Mouse (Mus musculus) limb, embryonic 13.5 days (tissue): ENCODE results near the gene Cryz. TPM values are rescaled to one million over a fixed set of nuclear protein-coding genes. Genes with fewer than 3 reads are reported as not detected.

ENCODE experiments used
- ATAC-seq: fragments of 200-750 bp; cut with Nextera tagmentation; 2 replicates; pipeline ENCODE4 v1.8.0; 2017; ENCODE audit warnings: low read depth, moderate number of reproducible peaks, moderate TSS enrichment; ENCODE audit not compliant: low FRiP score
- H3K27ac ChIP-seq: fragments of 300-500 bp; sonication (generic); 2 replicates; pipeline ENCODE4 v1.5.1; 2015; ENCODE audit warnings: inconsistent platforms, mild to moderate bottlenecking, moderate library complexity
- H3K27me3 ChIP-seq: fragments of 300-500 bp; sonication (generic); 2 replicates; pipeline ENCODE4 v1.6.1; 2015; ENCODE audit warnings: mild to moderate bottlenecking, inconsistent platforms
- H3K36me3 ChIP-seq: fragments of 300-500 bp; sonication (generic); 2 replicates; pipeline ENCODE4 v1.6.1; 2015; ENCODE audit warnings: inconsistent platforms, mild to moderate bottlenecking, moderate library complexity
- H3K4me1 ChIP-seq: fragments of 300-500 bp; sonication (generic); 2 replicates; pipeline ENCODE4 v1.6.1; 2015; ENCODE audit warnings: inconsistent platforms
- H3K4me2 ChIP-seq: fragments of 300-500 bp; sonication (generic); replicated peaks from 2 replicates; pipeline ENCODE4 v1.6.1; 2015; ENCODE audit warnings: inconsistent platforms, mild to moderate bottlenecking, moderate library complexity
- H3K4me3 ChIP-seq: fragments of 300-500 bp; sonication (generic); 2 replicates; pipeline ENCODE4 v1.5.1; 2015; ENCODE audit warnings: moderate library complexity, mild to moderate bottlenecking, inconsistent platforms
- H3K9ac ChIP-seq: fragments of 300-500 bp; sonication (generic); 2 replicates; pipeline ENCODE4 v1.6.1; 2015; ENCODE audit warnings: mild to moderate bottlenecking, inconsistent platforms
- H3K9me3 ChIP-seq: fragments of 300-500 bp; sonication (generic); 2 replicates; pipeline ENCODE4 v1.6.1; 2016; ENCODE audit warnings: inconsistent platforms
- WGBS: fragments of 180-500 bp; shearing (Covaris S2); methylation state at CpG from one replicate; pipeline ENCODE4 v1.1.7; 2015; 5-methylcytosine and 5-hydroxymethylcytosine counted together
- polyA plus RNA-seq: library from polyadenylated mRNA; unstranded; fragments of >200 nt; fragmentation: Nextera tagmentation; extraction: Ambion mirVana; gene quantifications from 2 replicates; pipeline ENCODE4 v1.2.1, GENCODE M21; 2015

Cryz gene
- polyA plus RNA-seq, 1 experiment from 2014 or later: 22.1 TPM

DNA sequence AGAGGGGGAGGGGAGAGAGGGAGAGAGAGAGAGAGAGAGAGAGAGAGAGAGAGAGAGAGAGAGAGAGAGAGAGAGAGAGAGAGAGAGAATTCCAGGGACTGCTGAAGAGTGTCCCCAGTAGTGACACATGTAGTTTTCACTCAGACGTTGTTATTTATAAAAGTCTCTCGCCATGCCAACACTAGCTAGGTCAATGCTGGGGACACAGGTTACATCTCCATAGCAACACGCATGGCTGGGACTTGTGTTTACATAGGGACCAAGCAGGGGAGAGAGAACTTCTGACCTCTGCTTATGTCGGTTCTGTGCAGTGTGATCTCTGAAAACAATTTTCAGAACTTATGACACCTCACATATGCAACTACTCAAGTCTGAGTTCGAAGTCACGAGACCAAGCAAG is 57.8 kb downstream of the Cryz start:
- WGBS: 58% methylated on average over 6 of the region's 6 CpGs
- Histone ChIP-seq H3K4me1 (no peaks in the 10 kb centered on the region), H3K36me3 (no peaks in the 10 kb centered on the region), H3K27ac (no peak overlapping the region), H3K4me2 (no peak overlapping the region), H3K27me3 (peaks cover 39% of the 10 kb centered on the region), H3K4me3 (no peak overlapping the region), H3K9ac (no peak overlapping the region), H3K9me3 (no peaks in the 10 kb centered on the region)
- no peak for ATAC-seq

DNA sequence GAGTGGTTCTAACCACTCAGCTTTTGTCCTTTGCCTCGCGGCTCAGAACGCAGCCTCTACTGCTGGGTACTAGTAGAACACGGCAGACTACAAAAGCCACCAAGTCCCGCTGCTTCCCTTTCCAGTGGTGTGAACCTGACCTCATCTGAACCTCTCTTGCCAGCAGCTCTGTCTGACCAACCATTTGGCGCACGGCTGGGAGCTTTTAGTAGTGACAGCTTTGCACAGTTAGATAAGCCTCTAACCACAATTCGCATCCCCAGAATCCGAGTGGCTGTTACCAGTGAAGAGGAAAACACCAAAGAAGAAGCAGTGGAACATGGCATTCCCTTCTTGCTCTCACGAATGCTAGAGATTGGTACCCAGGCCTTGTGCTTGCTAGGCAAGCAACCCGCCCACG is 58.4 kb downstream of the Cryz start:
- Histone ChIP-seq H3K9ac (no peak overlapping the region), H3K4me3 (no peak overlapping the region), H3K27me3 (peaks cover 33% of the 10 kb centered on the region), H3K27ac (no peak overlapping the region), H3K9me3 (no peaks in the 10 kb centered on the region), H3K36me3 (no peaks in the 10 kb centered on the region), H3K4me2 (no peak overlapping the region), H3K4me1 (no peaks in the 10 kb centered on the region)
- no peak for ATAC-seq
- 77% methylated on average over 12 of the region's 12 CpGs for WGBS

DNA sequence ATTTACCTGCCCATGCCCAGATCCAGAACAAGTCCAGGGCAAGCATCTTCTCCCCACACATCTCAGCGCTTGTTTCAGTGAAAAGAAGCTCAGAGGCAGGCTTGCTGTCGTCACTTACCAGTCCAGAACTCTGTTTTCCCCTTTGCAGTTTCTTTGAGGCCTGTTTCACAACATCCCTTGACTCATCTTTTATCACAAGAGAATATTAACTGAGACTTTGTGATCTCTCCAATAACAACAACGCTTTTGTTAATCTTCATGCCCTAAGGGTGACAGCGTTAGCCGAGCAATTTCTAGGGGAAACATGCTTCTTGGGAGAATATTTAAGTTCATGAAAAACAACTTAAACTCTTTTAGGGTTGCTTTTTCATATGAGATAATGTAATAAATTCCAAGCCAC is 59.2 kb downstream of the Cryz start:
- Histone ChIP-seq H3K27me3 (peaks cover 31% of the 10 kb centered on the region), H3K4me1 (no peaks in the 10 kb centered on the region), H3K9ac (no peak overlapping the region), H3K27ac (no peak overlapping the region), H3K9me3 (no peaks in the 10 kb centered on the region), H3K4me2 (no peak overlapping the region), H3K36me3 (no peaks in the 10 kb centered on the region), H3K4me3 (no peak overlapping the region)
- no peak for ATAC-seq
- WGBS: 86% methylated on average over 5 of the region's 5 CpGs

DNA sequence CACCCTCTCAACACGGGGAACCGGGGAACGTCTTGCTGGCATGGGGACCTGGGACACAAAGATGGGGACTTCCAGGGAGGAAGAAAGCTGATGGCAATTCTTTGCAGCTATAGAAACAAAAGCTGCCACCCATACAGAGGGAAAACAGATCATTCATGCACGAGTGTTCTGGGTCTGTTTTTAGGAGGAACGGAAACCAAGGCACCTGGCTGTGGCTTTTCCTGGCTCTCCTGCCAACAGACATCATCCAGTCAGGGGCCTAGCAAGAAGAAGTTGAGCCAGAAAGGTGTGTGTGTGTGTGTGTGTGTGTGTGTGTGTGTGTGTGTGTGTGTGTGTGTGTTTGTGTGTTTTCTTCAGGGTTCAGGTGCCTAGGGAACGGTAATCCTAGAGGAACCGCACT is 67.0 kb downstream of the Cryz start, which contains the start of gene Erich3:
Erich3 (plus strand) TSS at position 315 of the 400 bp plus-strand sequence.
- no peaks in the 10 kb centered on the region for H3K36me3 ChIP-seq
- no peaks in the 10 kb centered on the region for H3K9me3 ChIP-seq
- H3K27me3 ChIP-seq: peaks cover 45% of the 10 kb centered on the region
- no peak within 1 kb of the TSS for H3K9ac ChIP-seq
- peak within 1 kb of the TSS; percentile 65 for H3K4me2 ChIP-seq
- peak within 1 kb of the TSS; percentile 37 for H3K4me3 ChIP-seq
- 0 out of 2 replicates have a peak, but pooled peaks have one; percentile 3 for ATAC-seq
- H3K27ac ChIP-seq: no peak within 1 kb of the TSS
- H3K4me1 ChIP-seq: peaks cover 16% of the 10 kb centered on the region
- WGBS: 25% methylated on average over 5 of the region's 7 CpGs

DNA sequence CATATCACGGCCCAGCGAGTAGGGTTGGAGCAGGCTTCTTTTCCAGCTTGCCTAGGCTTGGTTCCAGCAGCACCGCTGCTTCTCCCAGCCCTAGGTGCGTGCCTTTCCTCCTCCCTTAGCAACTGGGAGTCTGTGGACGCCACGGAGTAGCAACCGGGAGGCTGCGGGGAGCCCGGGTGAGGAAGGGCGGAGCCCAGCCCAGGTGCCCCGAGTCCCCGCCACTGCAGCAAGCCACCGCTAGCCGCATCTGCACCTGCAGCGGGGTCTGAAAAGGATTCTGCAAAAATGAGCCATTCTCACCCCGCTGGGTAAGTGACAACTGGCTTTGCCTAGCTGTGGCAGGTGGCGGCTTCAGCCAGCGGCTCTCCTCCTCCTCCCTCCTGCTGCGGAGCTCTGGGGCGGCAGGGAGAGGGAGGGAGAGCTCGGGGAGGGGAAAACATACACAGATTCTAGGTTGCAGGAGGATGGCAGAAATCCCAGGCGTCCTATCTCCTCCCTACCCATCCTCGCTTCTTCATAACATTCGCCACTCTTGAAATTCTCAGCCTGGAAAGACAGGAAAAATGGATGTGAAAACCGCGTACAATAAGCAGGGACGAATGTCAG is 67.6 kb downstream of the Cryz start:
- H3K4me2 ChIP-seq: peak overlapping the region; percentile 65
- peak overlapping the region; percentile 37 for H3K4me3 ChIP-seq
- peaks cover 45% of the 10 kb centered on the region for H3K27me3 ChIP-seq
- H3K27ac ChIP-seq: no peak overlapping the region
- ATAC-seq: peak; percentile 68
- 5% methylated on average over 23 of the region's 27 CpGs for WGBS
- H3K4me1 ChIP-seq: peaks cover 16% of the 10 kb centered on the region
- H3K36me3 ChIP-seq: no peaks in the 10 kb centered on the region
- no peaks in the 10 kb centered on the region for H3K9me3 ChIP-seq
- no peak overlapping the region for H3K9ac ChIP-seq

- Histone ChIP-seq H3K9ac (no peak overlapping the region), H3K36me3 (no peaks in the 10 kb centered on the region), H3K4me2 (peak overlapping the region; percentile 65; the same call in 1 of the 2 replicates), H3K27ac (no peak overlapping the region), H3K9me3 (no peaks in the 10 kb centered on the region), H3K4me3 (no peak overlapping the region), H3K27me3 (peaks cover 45% of the 10 kb centered on the region), H3K4me1 (peaks cover 16% of the 10 kb centered on the region)
- 44% methylated on average over 4 of the region's 4 CpGs for WGBS
- ATAC-seq: no peak
Observed at GRCm38 (mm10) chr3:154664636-154665035, 68.1 kb downstream of the Cryz start.

DNA sequence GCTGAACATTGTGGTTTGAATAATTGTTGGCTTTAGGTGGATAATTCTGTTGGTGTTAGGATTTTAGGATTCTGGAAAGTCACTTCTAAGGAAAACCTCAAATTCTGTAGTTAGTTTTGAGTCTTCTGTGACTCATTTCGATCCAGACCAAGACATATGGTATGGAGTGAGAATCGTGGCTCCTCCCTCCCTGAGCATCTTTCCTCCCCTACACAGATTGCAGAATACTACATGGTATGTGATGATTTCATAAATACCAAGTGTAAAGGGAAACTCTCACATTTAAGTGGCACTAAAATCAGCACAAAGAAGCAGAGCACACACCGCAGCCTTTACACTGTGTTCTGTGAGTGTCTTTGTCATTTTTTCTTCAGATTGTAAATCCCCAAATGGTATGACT is 72.0 kb downstream of the Cryz start:
- WGBS: 87% methylated on average over 3 of the region's 3 CpGs
- no peak for ATAC-seq
- peaks cover 12% of the 10 kb centered on the region for H3K4me1 ChIP-seq
- H3K4me3 ChIP-seq: no peak overlapping the region
- H3K27me3 ChIP-seq: peaks cover 25% of the 10 kb centered on the region
- no peaks in the 10 kb centered on the region for H3K9me3 ChIP-seq
- no peak overlapping the region for H3K4me2 ChIP-seq
- H3K36me3 ChIP-seq: no peaks in the 10 kb centered on the region
- H3K27ac ChIP-seq: no peak overlapping the region
- H3K9ac ChIP-seq: no peak overlapping the region

GRCm38 (mm10) chr3:154670584-154670983 is 74.1 kb downstream of the Cryz start:
- H3K27ac ChIP-seq: no peak overlapping the region
- H3K36me3 ChIP-seq: no peaks in the 10 kb centered on the region
- no peak overlapping the region for H3K4me2 ChIP-seq
- WGBS: 89% methylated on average over 6 of the region's 6 CpGs
- H3K4me3 ChIP-seq: no peak overlapping the region
- H3K9me3 ChIP-seq: no peaks in the 10 kb centered on the region
- peaks cover 4% of the 10 kb centered on the region for H3K27me3 ChIP-seq
- H3K9ac ChIP-seq: no peak overlapping the region
- no peak for ATAC-seq
- peaks cover 4% of the 10 kb centered on the region; the same call in 1 of the 2 replicates for H3K4me1 ChIP-seq

- 71% methylated on average over 5 of the region's 5 CpGs for WGBS
- Histone ChIP-seq H3K4me1 (peaks cover 4% of the 10 kb centered on the region; the same call in 1 of the 2 replicates), H3K9ac (no peak overlapping the region), H3K27me3 (no peaks in the 10 kb centered on the region), H3K9me3 (no peaks in the 10 kb centered on the region), H3K4me2 (no peak overlapping the region), H3K27ac (no peak overlapping the region), H3K4me3 (no peak overlapping the region), H3K36me3 (no peaks in the 10 kb centered on the region)
- no peak for ATAC-seq
Observed at GRCm38 (mm10) chr3:154671013-154671412, 74.5 kb downstream of the Cryz start.

Other genes with a start within 250 kb of the Cryz start
- 15.9 and 21.8 TPM in 2 replicates for gene Tyw3, start 393 bp downstream of the Cryz start, polyA plus RNA-seq
- gene Erich3, start 67.1 kb downstream of the Cryz start, polyA plus RNA-seq: 0.14 and 0.20 TPM in 2 replicates